Mouse (Mus musculus) lung, postnatal 0 days (tissue): ENCODE measurements around the gene Eif2s2. TPM values are rescaled to one million over a fixed set of nuclear protein-coding genes. Genes with fewer than 3 reads are reported as not detected.

ENCODE experiments used
- ATAC-seq: fragments of 200-750 bp; cut with Nextera tagmentation; 2 replicates; pipeline ENCODE4 v1.8.0; 2017; ENCODE audit warnings: moderate library complexity
- DNase-seq: peaks from one replicate; pipeline ENCODE4 v3.0.0-alpha.2; 2016; ENCODE audit warnings: low spot score
- H3K27ac ChIP-seq: fragments of 300-500 bp; sonication (generic); 2 replicates; pipeline ENCODE4 v1.5.1; 2014; ENCODE audit warnings: antibody characterized with exemption, mild to moderate bottlenecking, low read length, mixed read lengths
- H3K27me3 ChIP-seq: fragments of 300-500 bp; sonication (generic); replicated peaks from 2 replicates; pipeline ENCODE4 v1.6.1; 2014; ENCODE audit warnings: low read length, mixed read lengths; ENCODE audit not compliant: insufficient read depth
- H3K36me3 ChIP-seq: fragments of 300-500 bp; sonication (generic); 2 replicates; pipeline ENCODE4 v1.6.1; 2014; ENCODE audit warnings: low read length, mixed read lengths; ENCODE audit not compliant: insufficient read depth
- H3K4me1 ChIP-seq: fragments of 300-500 bp; sonication (generic); 2 replicates; pipeline ENCODE4 v1.6.1; 2014; ENCODE audit warnings: antibody characterized with exemption, low read depth, low read length, mixed read lengths; ENCODE audit not compliant: insufficient read depth
- H3K4me2 ChIP-seq: fragments of 300-500 bp; sonication (generic); replicated peaks from 2 replicates; pipeline ENCODE4 v1.6.1; 2014; ENCODE audit warnings: low read depth, mild to moderate bottlenecking, low read length, moderate library complexity, mixed read lengths
- H3K4me3 ChIP-seq: fragments of 300-500 bp; sonication (generic); 2 replicates; pipeline ENCODE4 v1.5.1; 2014; ENCODE audit warnings: low read depth, low read length
- H3K9ac ChIP-seq: fragments of 300-500 bp; sonication (generic); replicated peaks from 2 replicates; pipeline ENCODE4 v1.6.1; 2014; ENCODE audit warnings: low read depth, mild to moderate bottlenecking
- H3K9me3 ChIP-seq: fragments of 300-500 bp; sonication (generic); 2 replicates; pipeline ENCODE4 v1.6.1; 2016; ENCODE audit warnings: low read length, mixed read lengths
- CTCF ChIP-seq: IDR thresholded peaks from 2 replicates; pipeline ENCODE4 v1.5.1; 2016; ENCODE audit warnings: antibody characterized with exemption, mild to moderate bottlenecking
- EP300 ChIP-seq: IDR thresholded peaks from 2 replicates; pipeline ENCODE4 v1.6.1; 2016; ENCODE audit warnings: antibody characterized with exemption, mild to moderate bottlenecking, control low read depth
- WGBS: fragments of 180-500 bp; shearing (Covaris S2); extraction: QIAGEN DNeasy Blood & Tissue Kit; methylation state at CpG from one replicate; pipeline ENCODE4 v1.1.7; 2014; 5-methylcytosine and 5-hydroxymethylcytosine counted together
- polyA plus RNA-seq: library from polyadenylated mRNA; unstranded; fragments of >200 nt; fragmentation: Nextera tagmentation; extraction: Ambion mirVana; gene quantifications from 2 replicates; pipeline ENCODE4 v1.2.1, GENCODE M21; 2015

Eif2s2 gene
- polyA plus RNA-seq, 1 experiment from 2014 or later: 59.8 TPM

- no peak for ATAC-seq
- Histone ChIP-seq H3K9me3 (no peaks in the 10 kb centered on the region), H3K4me2 (no peak overlapping the region), H3K36me3 (peaks cover 54% of the 10 kb centered on the region), H3K27me3 (no peaks in the 10 kb centered on the region), H3K27ac (no peak overlapping the region), H3K4me3 (no peak overlapping the region), H3K4me1 (no peaks in the 10 kb centered on the region), H3K9ac (no peak overlapping the region)
- TF ChIP-seq CTCF (no peak), EP300 (no peak)
- 83% methylated on average over 13 of the region's 13 CpGs for WGBS
- no peak for DNase-seq
These were observed 29.1 kb downstream of the Eif2s2 start for GRCm38 (mm10) chr2:154863672-154864071.

DNA sequence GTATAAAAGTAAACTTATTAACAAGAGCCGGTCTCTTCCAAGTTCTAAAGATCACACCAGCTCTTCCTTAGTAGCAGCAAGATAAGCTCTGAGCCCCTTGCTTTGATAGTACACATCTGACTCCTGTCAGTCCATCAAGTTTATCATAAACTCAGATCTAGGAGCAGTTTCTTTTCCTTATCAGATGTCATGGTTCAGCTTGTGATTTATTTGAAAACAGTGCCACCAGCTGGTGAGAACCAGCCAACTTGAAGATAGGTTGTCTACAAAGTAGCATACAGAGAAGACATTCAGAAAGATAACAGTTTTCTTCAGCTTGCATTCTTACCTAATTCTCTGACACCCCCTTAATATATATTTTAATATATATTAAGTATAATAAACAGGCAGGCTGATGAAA lies 37.4 kb downstream of the Eif2s2 start:
- 59% methylated on average over 1 of the region's 1 CpGs for WGBS
- no peak overlapping the region for H3K4me2 ChIP-seq
- H3K27me3 ChIP-seq: no peaks in the 10 kb centered on the region
- TF ChIP-seq CTCF (peak; percentile 77), EP300 (no peak)
- H3K27ac ChIP-seq: no peak overlapping the region
- no peaks in the 10 kb centered on the region for H3K9me3 ChIP-seq
- no peaks in the 10 kb centered on the region for H3K4me1 ChIP-seq
- no peak overlapping the region for H3K9ac ChIP-seq
- 0 out of 2 replicates have a peak, but pooled peaks cover 5% of the 10 kb centered on the region for H3K36me3 ChIP-seq
- DNase-seq (peak; percentile 82), ATAC-seq (no peak; the same call in 1 of the 2 replicates)
- H3K4me3 ChIP-seq: no peak overlapping the region

DNA sequence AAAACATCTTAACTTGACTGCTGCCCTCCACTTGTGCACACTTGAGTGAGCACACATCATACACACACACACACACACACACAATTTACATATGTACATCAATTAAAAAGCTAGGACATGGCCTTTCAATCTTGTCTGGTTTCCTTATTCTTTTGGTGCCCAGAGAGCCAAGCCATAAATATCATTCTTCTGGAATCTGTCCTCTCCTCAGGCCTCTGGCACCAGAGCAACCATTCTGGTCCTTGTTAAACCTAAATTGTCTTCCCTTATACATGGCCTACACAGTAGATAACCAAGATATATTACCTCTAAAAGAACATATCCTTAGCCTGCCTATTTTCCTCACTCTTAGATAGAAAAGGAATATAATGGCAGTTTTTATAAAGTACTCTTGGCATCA lies 44.6 kb downstream of the Eif2s2 start:
- Histone ChIP-seq H3K27ac (no peak overlapping the region), H3K27me3 (no peaks in the 10 kb centered on the region), H3K36me3 (no peaks in the 10 kb centered on the region), H3K4me3 (no peak overlapping the region), H3K4me2 (no peak overlapping the region), H3K4me1 (no peaks in the 10 kb centered on the region), H3K9me3 (no peaks in the 10 kb centered on the region), H3K9ac (no peak overlapping the region)
- TF ChIP-seq CTCF (no peak), EP300 (no peak)
- ATAC-seq: no peak
- DNase-seq: no peak

DNA sequence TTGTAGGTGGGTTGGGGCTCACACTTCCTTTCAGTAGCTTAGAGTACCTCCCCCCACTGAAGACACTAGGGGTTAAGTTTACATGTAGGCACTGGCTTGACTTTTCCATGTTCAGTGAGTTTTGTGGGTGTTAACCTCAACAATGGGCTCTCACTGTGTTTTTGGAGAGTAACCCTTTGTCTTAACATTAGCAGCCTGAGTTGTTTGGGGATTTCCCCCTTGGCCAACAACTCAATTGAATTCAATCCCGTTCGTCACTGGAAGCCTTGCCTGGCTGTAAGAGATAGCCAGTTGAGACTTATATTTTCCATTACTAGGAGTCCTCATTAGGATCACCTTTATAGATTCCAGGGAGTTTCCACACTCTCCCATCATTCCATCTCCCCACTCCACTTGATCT lies 56.2 kb downstream of the Eif2s2 start:
- no peak for ATAC-seq
- no peaks in the 10 kb centered on the region for H3K4me1 ChIP-seq
- no peak for DNase-seq
- H3K27ac ChIP-seq: no peak overlapping the region
- no peak for TF ChIP-seq EP300
- no peak for TF ChIP-seq CTCF
- H3K4me3 ChIP-seq: no peak overlapping the region
- H3K9ac ChIP-seq: no peak overlapping the region
- WGBS: 87% methylated on average over 2 of the region's 2 CpGs
- H3K27me3 ChIP-seq: no peaks in the 10 kb centered on the region
- H3K9me3 ChIP-seq: peaks cover 4% of the 10 kb centered on the region; the same call in 1 of the 2 replicates
- H3K36me3 ChIP-seq: no peaks in the 10 kb centered on the region
- H3K4me2 ChIP-seq: no peak overlapping the region

- H3K27ac ChIP-seq: no peak overlapping the region
- DNase-seq (no peak), ATAC-seq (no peak)
- no peaks in the 10 kb centered on the region for H3K36me3 ChIP-seq
- H3K4me3 ChIP-seq: no peak overlapping the region
- H3K9ac ChIP-seq: no peak overlapping the region
- no peaks in the 10 kb centered on the region for H3K9me3 ChIP-seq
- no peaks in the 10 kb centered on the region for H3K27me3 ChIP-seq
- no peak overlapping the region for H3K4me2 ChIP-seq
- WGBS: 91% methylated on average over 6 of the region's 6 CpGs
- no peaks in the 10 kb centered on the region for H3K4me1 ChIP-seq
- no peak for TF ChIP-seq EP300
- no peak for TF ChIP-seq CTCF
These were observed 58.4 kb downstream of the Eif2s2 start for GRCm38 (mm10) chr2:154834149-154834865.

DNA sequence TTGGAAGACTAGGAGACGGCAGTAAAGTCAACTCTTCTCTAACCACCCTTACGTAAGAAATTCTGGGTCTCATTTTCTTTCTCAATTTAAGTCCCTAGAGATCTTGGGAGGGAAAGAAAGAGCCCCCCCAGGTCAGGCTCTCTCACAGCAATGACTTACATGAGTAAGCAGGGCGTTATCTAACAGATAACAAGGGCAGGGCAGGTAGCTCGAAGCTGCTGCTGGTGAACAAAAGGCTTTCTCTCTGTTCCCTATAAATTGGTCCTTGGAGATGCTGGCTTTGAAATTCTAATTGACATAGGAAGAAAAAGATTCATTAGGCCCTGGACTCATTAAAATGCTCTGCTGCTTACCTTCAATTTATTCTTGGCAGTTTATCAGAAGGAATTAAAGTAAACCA lies 60.3 kb downstream of the Eif2s2 start:
- no peak overlapping the region for H3K9ac ChIP-seq
- H3K36me3 ChIP-seq: no peaks in the 10 kb centered on the region
- H3K27ac ChIP-seq: no peak overlapping the region
- WGBS: 53% methylated on average over 4 of the region's 4 CpGs
- H3K4me3 ChIP-seq: no peak overlapping the region
- no peak overlapping the region for H3K4me2 ChIP-seq
- TF ChIP-seq EP300: no peak
- no peak for TF ChIP-seq CTCF
- no peaks in the 10 kb centered on the region for H3K27me3 ChIP-seq
- no peaks in the 10 kb centered on the region for H3K9me3 ChIP-seq
- no peaks in the 10 kb centered on the region for H3K4me1 ChIP-seq
- ATAC-seq (no peak), DNase-seq (no peak)

- Histone ChIP-seq H3K27ac (no peak overlapping the region), H3K9ac (no peak overlapping the region), H3K4me2 (no peak overlapping the region), H3K27me3 (no peaks in the 10 kb centered on the region), H3K9me3 (no peaks in the 10 kb centered on the region), H3K36me3 (no peaks in the 10 kb centered on the region), H3K4me3 (no peak overlapping the region), H3K4me1 (no peaks in the 10 kb centered on the region)
- 69% methylated on average over 4 of the region's 4 CpGs for WGBS
- TF ChIP-seq CTCF (no peak), EP300 (no peak)
- no peak for DNase-seq
- no peak for ATAC-seq
These were observed 65.2 kb downstream of the Eif2s2 start for GRCm38 (mm10) chr2:154827521-154827920.
